8 mouse cellular contexts compared by ENCODE assay signal in the genomic region with DNA sequence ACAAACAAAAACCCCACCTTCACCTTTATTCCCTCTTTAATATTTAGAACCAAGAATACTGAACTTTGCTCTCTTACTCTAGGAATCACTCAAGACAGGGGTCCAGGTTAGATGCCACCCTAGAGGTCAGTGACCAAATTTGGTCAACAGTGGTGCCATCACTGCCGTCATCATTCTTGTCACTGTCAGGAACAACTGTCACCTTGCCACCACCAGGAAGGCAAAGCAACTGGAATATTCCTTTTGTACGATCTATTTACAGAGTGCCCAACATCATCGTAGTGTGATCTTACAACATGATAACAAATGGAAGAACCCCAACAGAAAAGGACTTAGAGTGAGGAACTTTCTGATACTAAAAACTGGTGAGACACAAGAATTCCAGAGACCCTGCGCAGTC. TPM values are rescaled to one million over a fixed set of nuclear protein-coding genes. Genes with fewer than 3 reads are reported as not detected.
DNase-seq lines count a peak whose midpoint lies in the region.

No protein-coding gene starts in this region.

- 22% methylated on average over 4 of the region's 4 CpGs for WGBS in heart, embryonic 10.5 days
- WGBS in midbrain, embryonic 10.5 days: 63% methylated on average over 4 of the region's 4 CpGs

- no peak for DNase-seq in heart, embryonic 10.5 days (ENCODE audit: low spot score)
- DNase-seq in heart, postnatal 14 days: no peak
- peak; percentile 40 for DNase-seq in adipocyte (ENCODE audit: low spot score)
- peak; percentile 58 for DNase-seq in heart, postnatal 4 days
- no peak for DNase-seq in midbrain, embryonic 10.5 days (ENCODE audit: low spot score)
- DNase-seq in cerebellum, postnatal 4 days (ENCODE audit: low spot score in 2 of 2): no peak
- DNase-seq in urinary bladder, postnatal 25 days (ENCODE audit: low spot score): no peak
- no peak for DNase-seq in right cerebral cortex, postnatal 36 days (ENCODE audit: low spot score in 2 of 2)

- intact Hi-C loops in heart, postnatal 14 days (cut with DNase I): no loop called here

- no peaks in the 10 kb centered on the region for H3K9me3 ChIP-seq in heart, embryonic 10.5 days
- H3K9me3 ChIP-seq in midbrain, embryonic 10.5 days (replicated peaks): no peaks in the 10 kb centered on the region

- peak overlapping the region; percentile 99 for H3K27ac ChIP-seq in heart, embryonic 10.5 days
- H3K27ac ChIP-seq in midbrain, embryonic 10.5 days (replicated peaks): no peak overlapping the region

- no peaks in the 10 kb centered on the region for H3K27me3 ChIP-seq in heart, embryonic 10.5 days (ENCODE audit: insufficient read depth, poor library complexity, severe bottlenecking)
- peaks cover 8% of the 10 kb centered on the region for H3K27me3 ChIP-seq in midbrain, embryonic 10.5 days (ENCODE audit: low read depth, poor library complexity, severe bottlenecking)

- H3K4me3 ChIP-seq in heart, embryonic 10.5 days: peak overlapping the region; percentile 94
- H3K4me3 ChIP-seq in midbrain, embryonic 10.5 days: peak overlapping the region; percentile 97

- H3K4me1 ChIP-seq in heart, embryonic 10.5 days: peaks cover 47% of the 10 kb centered on the region
- H3K4me1 ChIP-seq in midbrain, embryonic 10.5 days: peaks cover 47% of the 10 kb centered on the region

- peaks cover 50% of the 10 kb centered on the region for H3K36me3 ChIP-seq in heart, embryonic 10.5 days
- H3K36me3 ChIP-seq in midbrain, embryonic 10.5 days: peaks cover 50% of the 10 kb centered on the region

RNA-seq across cellular contexts. Expression of a gene that starts 1.9 kb away (rescaled TPM):
- 205 and 235 TPM in 2 replicates for polyA plus RNA-seq in heart, embryonic 10.5 days (2016; fragmentation: Nextera tagmentation; extraction: Ambion mirVana)
- 1,000 to 10,000 TPM; 9,386 to 9,784 TPM for total RNA-seq in heart, postnatal 14 days (2021)
- 1,000 to 10,000 TPM; 5,023 to 5,799 TPM for total RNA-seq in heart, postnatal 4 days (2021)
- 37.0 and 37.7 TPM in 2 replicates for polyA plus RNA-seq in midbrain, embryonic 10.5 days (2016; fragmentation: Nextera tagmentation; extraction: Ambion mirVana)

Comparison
In these comparisons a context has a peak if more than half of its experiments do, and no peak if none do; other contexts are left out.
1. DNase-seq: peak in adipocyte (single experiment) and heart, postnatal 4 days (single experiment); none in heart, embryonic 10.5 days (single experiment), heart, postnatal 14 days (0 of 2), midbrain, embryonic 10.5 days (single experiment), cerebellum, postnatal 4 days (0 of 2), urinary bladder, postnatal 25 days (single experiment) and right cerebral cortex, postnatal 36 days (0 of 2).